Mouse (Mus musculus) ES-E14 (cell line): Measurements from ENCODE around the gene Fuca1.

Source experiments
- CHD2 ChIP-seq: IDR thresholded peaks from 2 replicates; pipeline ENCODE4 v1.6.1; 2014; ENCODE audit warnings: mild to moderate bottlenecking, low read depth, low read length, inconsistent platforms
- HCFC1 ChIP-seq: IDR thresholded peaks from 2 replicates; pipeline ENCODE4 v1.6.1; 2012; ENCODE audit warnings: low read length, inconsistent platforms, borderline replicate concordance; ENCODE audit not compliant: insufficient read depth
- ZC3H11A ChIP-seq: IDR thresholded peaks from 2 replicates; pipeline ENCODE4 v1.6.1; 2012; ENCODE audit warnings: low read depth, mild to moderate bottlenecking, inconsistent platforms, low read length, borderline replicate concordance

GRCm38 (mm10) chr4:135964426-135964825 is 43.9 kb downstream of the Fuca1 start:
- TF ChIP-seq CHD2 (no peak), ZC3H11A (no peak), HCFC1 (no peak)
